Mouse (Mus musculus) MEL (cell line): Measurements from ENCODE around the gene Ski.

Source experiments
- CTCF ChIP-seq, 3 experiments: IDR thresholded peaks in 2 of 3; conservative IDR thresholded peaks in 1 of 3; 2 replicates each; pipeline ENCODE4 v1.5.1; 2011 to 2012; ENCODE audit warnings: low read length in 3 of 3, low read depth in 2 of 3, mild to moderate bottlenecking in 2 of 3, improper control_type of control experiment in 1 of 3, inconsistent platforms in 1 of 3, mixed read lengths in 1 of 3, moderate library complexity in 1 of 3; ENCODE audit not compliant: control insufficient read depth in 1 of 3, insufficient read depth in 1 of 3, poor library complexity in 1 of 3, severe bottlenecking in 1 of 3
- EP300 ChIP-seq, 2 experiments: IDR thresholded peaks; 2 replicates each; pipeline ENCODE4 v1.6.1; 2011; ENCODE audit warnings: improper control_type of control experiment in 2 of 2, low read length in 2 of 2, low read depth in 1 of 2, mild to moderate bottlenecking in 1 of 2
- KAT2A ChIP-seq: conservative IDR thresholded peaks from 2 replicates; pipeline ENCODE4 v1.6.1; 2012; ENCODE audit warnings: low read depth, low read length, improper control_type of control experiment, inconsistent platforms
- NELFE ChIP-seq: IDR thresholded peaks from 2 replicates; pipeline ENCODE4 v1.6.1; 2011; ENCODE audit warnings: low read depth, low read length, improper control_type of control experiment
- POLR2A ChIP-seq, 2 experiments: IDR thresholded peaks; 2 replicates each; pipeline ENCODE4 v1.6.1; 2011 to 2012; ENCODE audit warnings: low read length in 2 of 2, mild to moderate bottlenecking in 2 of 2, control low read depth in 1 of 2, improper control_type of control experiment in 1 of 2, low read depth in 1 of 2, moderate library complexity in 1 of 2; ENCODE audit not compliant: control insufficient read depth in 1 of 2, insufficient read depth in 1 of 2, poor library complexity in 1 of 2
- POLR2AphosphoS2 ChIP-seq: IDR thresholded peaks from 2 replicates; pipeline ENCODE4 v1.6.1; 2011; ENCODE audit warnings: low read length, improper control_type of control experiment
- SIN3A ChIP-seq: IDR thresholded peaks from 2 replicates; pipeline ENCODE4 v1.6.1; 2012; ENCODE audit warnings: low read length, improper control_type of control experiment, inconsistent platforms
- TCF12 ChIP-seq: IDR thresholded peaks from 2 replicates; pipeline ENCODE4 v1.6.1; 2014; ENCODE audit warnings: low read depth, mild to moderate bottlenecking, inconsistent platforms, low read length, improper control_type of control experiment, moderate library complexity
- ZC3H11A ChIP-seq: IDR thresholded peaks from 2 replicates; pipeline ENCODE4 v1.6.1; 2012; ENCODE audit warnings: low read depth, mild to moderate bottlenecking, inconsistent platforms, low read length, improper control_type of control experiment

- no peak for TF ChIP-seq CTCF (IDR thresholded peaks at IDR 0.05 in 2 of 3, conservative IDR thresholded peaks at IDR 0.05 in 1 of 3; ENCODE audit: control insufficient read depth in 1 of 3, insufficient read depth in 1 of 3, low read depth in 2 of 3, low read length in 3 of 3, poor library complexity in 1 of 3, severe bottlenecking in 1 of 3)
- no peak for TF ChIP-seq TCF12
- TF ChIP-seq EP300 (IDR thresholded peaks at IDR 0.05; ENCODE audit: low read depth in 1 of 2, low read length in 2 of 2), result no peak
- no peak for TF ChIP-seq KAT2A
- TF ChIP-seq POLR2A (IDR thresholded peaks at IDR 0.05; ENCODE audit: control insufficient read depth in 1 of 2, insufficient read depth in 1 of 2, low read depth in 1 of 2, low read length in 2 of 2, poor library complexity in 1 of 2), result no peak
- TF ChIP-seq ZC3H11A, result no peak
- TF ChIP-seq POLR2AphosphoS2, result no peak
- no peak for TF ChIP-seq NELFE
- TF ChIP-seq SIN3A, result no peak
Measured at GRCm38 (mm10) chr4:155121915-155122443, 100.4 kb downstream of the Ski start.
